Mouse (Mus musculus) liver, embryonic 16.5 days (tissue): ENCODE measurements around the gene Ago3. TPM values are rescaled to one million over a fixed set of nuclear protein-coding genes. Genes with fewer than 3 reads are reported as not detected.

Source experiments
- ATAC-seq: fragments of 200-750 bp; cut with Nextera tagmentation; 2 replicates; pipeline ENCODE4 v1.8.0; 2017; ENCODE audit warnings: low read depth, mild to moderate bottlenecking, moderate number of reproducible peaks, moderate library complexity
- H3K27ac ChIP-seq: fragments of 300-500 bp; sonication (generic); 2 replicates; pipeline ENCODE4 v1.5.1; 2014; ENCODE audit warnings: mild to moderate bottlenecking, low read length
- H3K27me3 ChIP-seq: fragments of 300-500 bp; sonication (generic); 2 replicates; pipeline ENCODE4 v1.6.1; 2014; ENCODE audit warnings: low read depth, low read length, mixed read lengths; ENCODE audit not compliant: control insufficient read depth, insufficient read depth
- H3K36me3 ChIP-seq: fragments of 300-500 bp; sonication (generic); 2 replicates; pipeline ENCODE4 v1.6.1; 2014; ENCODE audit warnings: mild to moderate bottlenecking; ENCODE audit not compliant: control insufficient read depth, insufficient read depth
- H3K4me1 ChIP-seq: fragments of 300-500 bp; sonication (generic); 2 replicates; pipeline ENCODE4 v1.6.1; 2014; ENCODE audit warnings: low read depth, low read length, mixed read lengths; ENCODE audit not compliant: control insufficient read depth
- H3K4me2 ChIP-seq: fragments of 300-500 bp; sonication (generic); 2 replicates; pipeline ENCODE4 v1.6.1; 2014; ENCODE audit warnings: low read depth, low read length, mixed read lengths
- H3K4me3 ChIP-seq: fragments of 300-500 bp; sonication (generic); 2 replicates; pipeline ENCODE4 v1.5.1; 2014; ENCODE audit warnings: low read depth, mild to moderate bottlenecking, low read length
- H3K9ac ChIP-seq: fragments of 300-500 bp; sonication (generic); 2 replicates; pipeline ENCODE4 v1.6.1; 2014; ENCODE audit warnings: low read depth, low read length
- H3K9me3 ChIP-seq: fragments of 300-500 bp; sonication (generic); replicated peaks from 2 replicates; pipeline ENCODE4 v1.6.1; 2016; ENCODE audit warnings: low read length; ENCODE audit not compliant: control insufficient read depth
- WGBS: fragments of 180-500 bp; shearing (Covaris S2); extraction: QIAGEN DNeasy Blood & Tissue Kit; methylation state at CpG from one replicate; pipeline ENCODE4 v1.1.7; 2014; ENCODE audit not compliant: insufficient replicate concordance; 5-methylcytosine and 5-hydroxymethylcytosine counted together
- polyA plus RNA-seq: library from polyadenylated mRNA; unstranded; fragments of >200 nt; fragmentation: Nextera tagmentation; extraction: Ambion mirVana; gene quantifications from 2 replicates; pipeline ENCODE4 v1.2.1, GENCODE M21; 2015

The Ago3 gene
- polyA plus RNA-seq, 1 experiment from 2014 or later, result 5.4 TPM

DNA sequence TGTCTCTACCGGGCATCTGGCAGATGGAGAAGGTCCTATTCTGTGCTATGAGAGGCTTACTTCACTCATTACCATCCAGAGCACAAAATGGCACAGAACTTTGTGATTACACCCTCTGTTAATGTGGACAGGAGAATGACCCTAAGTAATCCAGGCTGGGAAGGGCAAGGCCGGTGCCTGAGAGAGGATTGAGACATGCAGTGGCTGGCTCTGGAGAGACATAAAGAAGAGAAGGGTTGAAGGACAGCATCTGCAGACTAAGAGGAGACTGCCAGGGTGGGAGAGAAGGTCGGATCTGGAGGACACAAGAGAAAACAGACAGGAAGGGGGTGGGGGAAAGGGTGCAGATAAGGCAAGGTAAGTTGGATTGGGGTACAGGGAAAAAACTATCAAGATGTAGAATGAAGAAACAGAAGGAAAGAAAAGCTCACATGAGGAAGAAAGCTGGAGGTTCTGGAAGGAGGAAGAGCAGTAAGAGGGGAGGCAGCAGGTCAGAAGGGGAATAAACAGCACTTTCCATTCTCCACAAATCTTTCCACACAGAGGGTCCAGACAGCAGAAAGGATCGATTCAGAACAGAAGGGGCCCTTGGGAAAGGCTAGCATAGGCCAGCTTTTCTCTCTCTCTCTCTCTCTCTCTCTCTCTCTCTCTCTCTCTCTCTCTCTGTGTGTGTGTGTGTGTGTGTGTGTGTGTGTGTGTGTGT lies 35.0 kb upstream of the Ago3 start:
- ATAC-seq, result no peak
- WGBS, result 34% methylated on average over 4 of the region's 4 CpGs

DNA sequence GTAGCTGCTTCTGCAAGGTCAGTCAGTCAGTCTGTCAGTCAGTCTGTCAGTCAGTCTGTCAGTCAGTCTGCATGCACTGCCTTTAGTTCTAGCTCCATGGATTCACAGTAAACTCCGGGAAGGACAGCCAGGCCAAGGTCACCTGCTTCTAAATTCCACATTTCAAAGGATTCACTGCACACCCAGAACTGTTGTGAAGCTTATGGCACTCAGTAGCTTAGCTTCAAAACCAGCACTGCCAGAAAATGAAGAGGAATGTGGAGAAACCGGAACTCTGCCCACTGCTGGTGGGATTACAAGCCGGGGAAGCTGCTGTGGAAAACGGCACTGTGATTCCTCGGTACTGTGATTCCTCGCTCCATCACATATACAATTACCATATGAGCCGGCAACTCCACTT lies 26.1 kb upstream of the Ago3 start:
- Histone ChIP-seq H3K4me1 (no peaks in the 10 kb centered on the region), H3K9me3 (no peaks in the 10 kb centered on the region), H3K27me3 (no peaks in the 10 kb centered on the region), H3K4me3 (no peak overlapping the region), H3K27ac (no peak overlapping the region), H3K36me3 (peaks cover 16% of the 10 kb centered on the region), H3K9ac (no peak overlapping the region), H3K4me2 (no peak overlapping the region)
- WGBS, result 82% methylated on average over 7 of the region's 7 CpGs
- no peak for ATAC-seq

More for the DNA sequence above, 35.0 kb upstream of the Ago3 start:
- Histone ChIP-seq H3K9me3 (no peaks in the 10 kb centered on the region), H3K27ac (no peak overlapping the region), H3K36me3 (no peaks in the 10 kb centered on the region), H3K4me3 (no peak overlapping the region), H3K27me3 (no peaks in the 10 kb centered on the region), H3K4me1 (peaks cover 25% of the 10 kb centered on the region), H3K4me2 (no peak overlapping the region), H3K9ac (no peak overlapping the region)

DNA sequence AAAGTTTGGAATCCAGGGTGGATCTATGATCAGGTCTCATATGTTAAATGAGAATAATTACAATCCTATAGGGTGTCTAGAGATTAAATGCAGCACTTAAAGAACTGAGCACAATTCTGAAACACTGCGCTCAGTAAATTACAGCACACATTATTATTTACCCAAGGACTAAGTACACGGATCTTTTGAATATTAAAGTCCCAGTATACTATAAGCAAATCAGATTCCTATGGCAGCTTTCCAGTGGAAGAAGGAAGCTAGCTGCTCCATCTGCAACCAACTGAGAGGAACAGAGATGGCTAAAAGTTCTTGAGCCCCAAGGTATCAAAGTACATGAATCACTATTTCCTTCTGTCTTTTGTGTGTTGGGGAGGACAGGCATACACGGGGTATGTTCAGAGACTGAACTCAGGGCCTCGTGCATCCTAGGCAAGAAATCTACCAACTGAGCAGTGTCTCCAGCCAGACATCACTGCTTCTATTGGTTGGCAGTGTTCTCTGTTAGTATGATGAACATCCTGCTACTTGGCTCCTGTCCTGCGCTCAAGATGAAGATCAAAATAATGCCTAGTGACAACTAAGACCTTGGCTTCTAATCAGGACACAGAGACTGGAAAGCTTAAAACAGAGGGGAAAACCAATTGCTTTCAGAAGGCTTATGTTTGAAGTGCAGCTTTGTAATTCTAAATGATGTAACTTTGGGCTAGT lies 25.3 kb upstream of the Ago3 start:
- H3K4me1 ChIP-seq, result no peaks in the 10 kb centered on the region
- no peak overlapping the region for H3K4me3 ChIP-seq
- no peaks in the 10 kb centered on the region for H3K27me3 ChIP-seq
- H3K36me3 ChIP-seq, result peaks cover 16% of the 10 kb centered on the region
- ATAC-seq, result no peak
- no peaks in the 10 kb centered on the region for H3K9me3 ChIP-seq
- no peak overlapping the region for H3K9ac ChIP-seq
- H3K27ac ChIP-seq, result no peak overlapping the region
- WGBS, result 76% methylated on average over 5 of the region's 5 CpGs
- H3K4me2 ChIP-seq, result no peak overlapping the region

DNA sequence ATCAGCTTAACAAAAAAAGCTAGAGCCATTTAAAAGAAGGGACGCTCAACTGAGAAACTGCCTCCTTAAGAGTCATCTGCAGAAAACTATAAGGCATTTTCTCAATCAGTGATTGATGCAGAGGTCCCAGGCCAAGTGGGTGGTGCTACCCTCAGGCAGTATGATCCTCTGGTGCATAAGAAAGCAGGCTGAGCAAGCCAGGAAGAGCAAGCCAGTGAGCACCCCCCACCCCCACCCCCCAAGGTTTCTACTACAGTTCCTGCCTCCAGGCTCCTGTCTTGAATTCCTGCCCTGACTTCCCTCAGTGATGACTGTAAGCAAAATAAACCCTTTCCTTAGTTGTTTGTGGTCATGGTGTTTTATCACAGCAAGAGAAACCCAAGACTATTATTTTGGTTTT lies 20.9 kb upstream of the Ago3 start:
- 84% methylated on average over 1 of the region's 1 CpGs for WGBS
- Histone ChIP-seq H3K4me3 (no peak overlapping the region), H3K4me1 (no peaks in the 10 kb centered on the region), H3K9ac (no peak overlapping the region), H3K27me3 (no peaks in the 10 kb centered on the region), H3K9me3 (no peaks in the 10 kb centered on the region), H3K4me2 (no peak overlapping the region), H3K27ac (no peak overlapping the region), H3K36me3 (peaks cover 9% of the 10 kb centered on the region)
- no peak for ATAC-seq

DNA sequence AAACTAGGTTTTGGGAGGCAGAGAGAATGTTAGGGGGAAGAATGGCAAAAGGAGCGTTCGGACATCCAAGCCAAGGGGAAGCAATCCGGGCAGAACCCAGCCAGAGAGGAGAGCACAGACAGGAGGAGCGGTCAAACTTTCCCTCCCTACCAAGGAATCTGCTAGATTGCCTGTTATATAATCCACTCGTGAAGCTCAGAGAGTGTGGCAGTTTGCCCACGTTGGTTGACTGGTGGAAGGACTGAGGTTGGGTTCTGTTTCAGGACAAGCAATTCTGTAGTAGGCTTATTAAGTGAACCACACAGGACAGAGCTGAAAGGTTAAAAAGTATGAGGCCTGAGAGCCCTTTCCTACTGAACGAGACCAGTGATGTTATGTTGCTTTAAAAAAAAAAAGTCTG lies 17.8 kb upstream of the Ago3 start:
- Histone ChIP-seq H3K9me3 (no peaks in the 10 kb centered on the region), H3K4me1 (no peaks in the 10 kb centered on the region), H3K27me3 (no peaks in the 10 kb centered on the region), H3K4me2 (no peak overlapping the region), H3K4me3 (no peak overlapping the region), H3K27ac (no peak overlapping the region), H3K9ac (no peak overlapping the region), H3K36me3 (no peaks in the 10 kb centered on the region; the same call in 1 of the 2 replicates)
- ATAC-seq, result no peak
- 77% methylated on average over 7 of the region's 7 CpGs for WGBS

DNA sequence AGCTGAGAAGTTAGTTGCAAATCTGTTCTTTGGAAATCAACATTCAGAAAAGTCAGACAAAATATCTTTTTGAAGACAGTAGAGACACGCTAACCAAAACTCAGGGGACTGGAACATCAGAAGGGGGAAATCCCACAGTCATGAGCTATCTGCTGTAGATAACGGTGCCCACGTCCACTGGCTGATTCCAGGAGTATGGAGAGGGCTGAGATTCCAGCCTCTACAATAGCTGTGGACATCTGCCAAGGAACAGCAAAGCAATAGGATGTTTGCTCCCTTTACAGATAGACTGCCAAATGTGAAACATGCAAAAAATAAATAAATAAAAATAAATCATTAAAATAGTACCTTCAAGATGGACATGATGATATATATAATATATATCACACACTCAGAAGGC lies 15.2 kb upstream of the Ago3 start:
- Histone ChIP-seq H3K36me3 (peaks cover 3% of the 10 kb centered on the region), H3K9ac (no peak overlapping the region), H3K4me2 (no peak overlapping the region), H3K4me3 (no peak overlapping the region), H3K27me3 (no peaks in the 10 kb centered on the region), H3K9me3 (no peaks in the 10 kb centered on the region), H3K4me1 (no peaks in the 10 kb centered on the region), H3K27ac (no peak overlapping the region)
- ATAC-seq, result no peak
- WGBS, result 67% methylated on average over 3 of the region's 3 CpGs

DNA sequence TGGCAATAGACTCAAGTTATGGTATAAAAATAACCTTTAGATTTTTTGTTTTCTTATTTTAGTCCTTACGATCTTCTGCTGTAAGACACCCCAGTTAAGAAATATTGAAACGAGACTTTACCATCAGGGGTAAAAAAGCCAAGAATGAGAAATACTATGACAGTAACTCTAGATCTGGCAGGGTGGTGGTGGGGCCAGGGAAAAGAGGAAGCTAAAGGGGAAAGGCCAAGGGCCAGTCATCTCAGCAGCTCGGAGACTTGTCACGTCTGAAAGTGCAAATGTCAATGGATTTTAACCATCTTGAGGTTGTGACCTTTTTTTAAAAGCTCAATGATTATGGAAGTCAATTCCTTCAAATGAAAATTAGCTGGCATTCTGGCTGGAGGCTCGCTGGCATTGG lies 8.9 kb upstream of the Ago3 start:
- Histone ChIP-seq H3K4me2 (no peak overlapping the region), H3K4me3 (no peak overlapping the region), H3K9ac (no peak overlapping the region), H3K27me3 (no peaks in the 10 kb centered on the region), H3K27ac (no peak overlapping the region), H3K9me3 (no peaks in the 10 kb centered on the region), H3K36me3 (peaks cover 3% of the 10 kb centered on the region), H3K4me1 (no peaks in the 10 kb centered on the region; the same call in 1 of the 2 replicates)
- ATAC-seq, result no peak
- WGBS, result 51% methylated on average over 5 of the region's 5 CpGs

DNA sequence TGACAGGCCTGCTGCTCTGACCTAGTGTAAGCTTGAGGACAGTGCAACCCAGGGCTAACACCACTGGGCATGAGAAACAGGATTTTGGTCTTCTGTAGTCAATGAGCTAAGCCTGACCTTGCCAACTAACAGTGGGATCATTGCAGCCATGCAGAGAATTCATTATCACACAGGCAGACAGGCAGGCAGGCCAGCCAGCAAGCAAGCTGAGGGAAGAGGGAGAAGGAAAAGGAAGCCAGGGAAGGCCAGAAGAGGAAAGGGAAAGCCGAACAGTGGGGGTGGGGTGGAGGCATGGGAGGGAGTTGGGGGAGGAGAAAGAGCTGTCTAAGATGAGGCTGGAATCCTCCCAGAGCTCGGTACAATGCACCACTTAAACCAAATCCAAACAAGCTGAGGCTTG lies 6.9 kb upstream of the Ago3 start:
- Histone ChIP-seq H3K4me2 (no peak overlapping the region), H3K27me3 (no peaks in the 10 kb centered on the region), H3K27ac (no peak overlapping the region), H3K36me3 (no peaks in the 10 kb centered on the region; the same call in 1 of the 2 replicates), H3K9ac (no peak overlapping the region), H3K4me1 (no peaks in the 10 kb centered on the region; the same call in 1 of the 2 replicates), H3K4me3 (no peak overlapping the region), H3K9me3 (no peaks in the 10 kb centered on the region)
- 50% methylated on average over 2 of the region's 2 CpGs for WGBS
- ATAC-seq, result no peak

DNA sequence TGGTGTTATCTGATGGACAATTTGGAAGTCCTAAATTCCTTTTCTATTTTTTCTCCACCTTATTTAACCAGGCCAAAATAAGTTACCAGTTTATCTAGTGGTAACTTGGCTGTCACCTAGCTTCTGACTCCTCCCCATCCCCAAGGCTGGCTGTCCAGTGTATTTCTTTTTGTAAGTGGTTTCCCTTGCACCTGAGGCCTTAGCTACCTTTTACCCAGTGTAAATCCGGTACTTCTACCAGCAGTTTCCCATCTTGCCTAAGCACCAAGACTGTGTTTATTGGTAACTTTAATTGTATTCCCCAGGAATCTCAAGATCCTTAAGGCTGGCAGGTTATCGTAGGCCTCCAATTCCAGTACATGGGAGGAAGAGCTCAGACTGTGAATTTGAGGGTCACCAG lies 4.7 kb upstream of the Ago3 start:
- no peaks in the 10 kb centered on the region for H3K27me3 ChIP-seq
- H3K9ac ChIP-seq, result no peak overlapping the region
- no peaks in the 10 kb centered on the region for H3K36me3 ChIP-seq
- no peak for ATAC-seq
- 73% methylated on average over 2 of the region's 2 CpGs for WGBS
- no peak overlapping the region for H3K4me2 ChIP-seq
- H3K4me1 ChIP-seq, result peaks cover 6% of the 10 kb centered on the region
- no peak overlapping the region for H3K4me3 ChIP-seq
- no peaks in the 10 kb centered on the region for H3K9me3 ChIP-seq
- no peak overlapping the region for H3K27ac ChIP-seq
